Mouse (Mus musculus): ENCODE measurements around the gene Tmem117.

DNA sequence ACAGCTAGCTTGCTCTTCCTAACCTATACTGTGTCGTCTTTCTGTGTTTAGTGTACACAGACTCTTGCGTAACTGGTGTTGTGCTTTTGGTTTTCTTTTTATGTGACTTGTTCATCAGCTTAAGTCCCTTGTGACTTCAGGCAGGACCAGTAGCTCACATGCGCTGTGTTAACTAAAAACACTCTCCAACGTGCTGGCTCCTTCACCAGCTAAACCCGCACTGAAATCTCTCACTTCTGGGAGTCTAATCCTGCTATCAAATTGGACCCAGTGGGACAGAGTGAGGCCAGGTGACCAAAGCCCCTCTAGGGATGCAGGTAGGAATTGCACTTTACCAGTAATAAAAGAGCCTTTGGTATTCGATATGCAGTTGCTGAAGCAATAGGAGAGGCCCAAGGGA, 28.9 kb downstream of the Tmem117 start:
- TF ChIP-seq POLR2A (IDR thresholded peaks at IDR 0.05; ENCODE audit: control insufficient read depth, extremely low read depth, insufficient read depth, low read length, poor library complexity) (no peak), CTCF (IDR thresholded peaks at IDR 0.05; ENCODE audit: borderline replicate concordance, control insufficient read depth, extremely low read depth, insufficient read depth, low read length, poor library complexity) (no peak)
